Mouse (Mus musculus) heart, embryonic 12.5 days (tissue): ENCODE results near the gene Actn1. TPM values are rescaled to one million over a fixed set of nuclear protein-coding genes. Genes with fewer than 3 reads are reported as not detected.
A peak's percentile ranks its signal among the peaks of the same experiment; 100 is the strongest.
"Not testable (repeated sequence)": the region's sequence is repeated elsewhere in the genome, so short reads cannot be mapped to it uniquely, and the experiment has no call there.

Source experiments
- ATAC-seq: fragments of 200-750 bp; cut with Nextera tagmentation; 2 replicates; pipeline ENCODE4 v1.8.0; 2017; ENCODE audit warnings: moderate TSS enrichment, moderate library complexity; ENCODE audit not compliant: insufficient number of reproducible peaks, low FRiP score
- H3K27ac ChIP-seq: fragments of 300-500 bp; sonication (generic); 2 replicates; pipeline ENCODE4 v1.5.1; 2016; ENCODE audit warnings: mild to moderate bottlenecking, moderate library complexity; ENCODE audit not compliant: poor library complexity, severe bottlenecking
- H3K27me3 ChIP-seq: fragments of 300-500 bp; sonication (generic); replicated peaks from 2 replicates; pipeline ENCODE4 v1.6.1; 2016; ENCODE audit warnings: mild to moderate bottlenecking, moderate library complexity
- H3K36me3 ChIP-seq: fragments of 300-500 bp; sonication (generic); 2 replicates; pipeline ENCODE4 v1.6.1; 2016; ENCODE audit warnings: mild to moderate bottlenecking, moderate library complexity
- H3K4me1 ChIP-seq: fragments of 300-500 bp; sonication (generic); replicated peaks from 2 replicates; pipeline ENCODE4 v1.6.1; 2016; ENCODE audit warnings: mild to moderate bottlenecking
- H3K4me2 ChIP-seq: fragments of 300-500 bp; sonication (generic); 2 replicates; pipeline ENCODE4 v1.6.1; 2016; ENCODE audit warnings: mild to moderate bottlenecking, moderate library complexity
- H3K4me3 ChIP-seq: fragments of 300-500 bp; sonication (generic); 2 replicates; pipeline ENCODE4 v1.5.1; 2016; ENCODE audit warnings: mild to moderate bottlenecking
- H3K9ac ChIP-seq: fragments of 300-500 bp; sonication (generic); 2 replicates; pipeline ENCODE4 v1.6.1; 2016; ENCODE audit warnings: mild to moderate bottlenecking, moderate library complexity
- H3K9me3 ChIP-seq: fragments of 300-500 bp; sonication (generic); replicated peaks from 2 replicates; pipeline ENCODE4 v1.6.1; 2016; ENCODE audit warnings: mild to moderate bottlenecking, moderate library complexity
- WGBS: fragments of 180-500 bp; shearing (Covaris S2); methylation state at CpG from one replicate; pipeline ENCODE4 v1.1.7; 2016; 5-methylcytosine and 5-hydroxymethylcytosine counted together
- polyA plus RNA-seq: library from polyadenylated mRNA; unstranded; fragments of >200 nt; fragmentation: Nextera tagmentation; extraction: Ambion mirVana; gene quantifications from 2 replicates; pipeline ENCODE4 v1.2.1, GENCODE M21; 2016

The Actn1 gene
- polyA plus RNA-seq, 1 experiment from 2014 or later = 63.6 TPM

DNA sequence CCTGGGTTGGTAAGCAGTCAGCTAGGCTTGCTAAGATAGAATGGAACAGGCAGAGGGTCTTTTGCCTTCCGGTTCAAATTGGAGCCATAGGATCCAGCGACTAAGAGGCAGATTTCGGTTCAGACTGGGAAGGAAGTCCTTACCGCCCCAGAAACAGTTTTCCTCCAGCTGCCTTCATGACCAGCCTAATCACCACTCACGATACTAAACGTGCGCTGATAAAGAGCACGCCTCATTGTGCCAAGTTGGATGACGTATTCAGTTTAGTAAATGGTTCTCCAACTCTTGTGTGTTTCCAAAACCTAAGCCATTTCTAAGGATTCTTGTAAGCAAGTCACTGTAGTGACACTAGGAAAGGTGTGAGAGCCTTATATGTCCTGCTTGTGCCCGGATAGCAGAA is 18.7 kb upstream of the Actn1 start:
- peaks cover 23% of the 10 kb centered on the region for H3K4me1 ChIP-seq
- H3K36me3 ChIP-seq = no peaks in the 10 kb centered on the region
- H3K9ac ChIP-seq = no peak overlapping the region
- no peak overlapping the region; the same call in 1 of the 2 replicates for H3K27ac ChIP-seq
- 49% methylated on average over 10 of the region's 10 CpGs for WGBS
- H3K9me3 ChIP-seq = no peaks in the 10 kb centered on the region
- no peak for ATAC-seq
- no peaks in the 10 kb centered on the region for H3K27me3 ChIP-seq
- H3K4me3 ChIP-seq = no peak overlapping the region
- H3K4me2 ChIP-seq = no peak overlapping the region

DNA sequence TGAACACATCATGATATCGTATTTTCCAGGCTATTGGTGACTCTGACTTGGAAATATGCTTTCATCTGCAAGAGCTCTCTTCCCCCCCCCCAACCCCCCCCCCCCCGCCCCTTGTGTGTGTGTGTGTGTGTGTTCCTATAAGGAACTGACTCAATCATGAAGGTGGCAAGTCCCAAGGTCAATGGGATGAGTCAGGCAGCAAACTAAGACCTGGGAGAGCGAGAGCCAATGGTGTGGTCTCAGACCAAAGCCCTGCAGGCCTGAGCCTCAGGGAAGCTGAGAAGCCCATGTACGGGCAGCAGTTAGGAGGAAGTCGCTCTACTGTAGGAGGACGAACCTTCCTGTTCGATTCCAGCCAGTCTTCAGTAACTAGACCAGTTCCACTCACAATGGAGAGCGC is 17.3 kb upstream of the Actn1 start:
- Histone ChIP-seq H3K4me1 (peaks cover 29% of the 10 kb centered on the region), H3K4me3 (no peak overlapping the region), H3K9me3 (no peaks in the 10 kb centered on the region), H3K27ac (no peak overlapping the region), H3K4me2 (no peak overlapping the region), H3K9ac (no peak overlapping the region), H3K36me3 (no peaks in the 10 kb centered on the region), H3K27me3 (no peaks in the 10 kb centered on the region)
- ATAC-seq = no peak
- 74% methylated on average over 8 of the region's 8 CpGs for WGBS

DNA sequence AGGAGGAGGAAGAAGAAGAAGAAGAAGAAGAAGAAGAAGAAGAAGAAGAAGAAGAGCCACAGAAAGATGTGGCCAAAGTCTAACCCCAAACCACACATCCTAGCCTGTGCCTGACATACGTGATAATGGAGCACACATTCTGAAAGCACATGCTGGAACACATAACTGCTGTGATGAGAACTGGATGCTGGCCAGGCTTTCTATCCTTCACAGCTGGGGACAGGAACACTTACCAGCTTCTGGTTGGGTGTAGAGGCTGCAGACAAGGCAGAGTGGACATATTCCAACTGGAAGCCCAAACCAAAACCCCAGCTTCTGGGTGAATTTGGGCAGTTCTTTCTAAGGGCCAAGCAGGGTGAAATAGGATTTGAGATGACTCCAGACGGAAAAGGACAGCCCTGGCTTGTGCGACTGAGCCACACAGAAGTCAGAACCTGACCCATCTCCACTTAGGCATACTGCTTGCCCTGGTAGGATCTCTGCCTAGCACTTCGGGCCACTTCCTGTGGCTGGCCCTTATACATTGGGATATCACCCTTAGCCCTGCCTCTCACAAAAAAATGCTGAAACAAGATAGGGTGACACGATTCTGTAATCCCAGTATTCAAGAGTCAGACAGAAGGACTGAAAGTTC is 15.1 kb upstream of the Actn1 start:
- Histone ChIP-seq H3K27me3 (no peaks in the 10 kb centered on the region), H3K4me2 (no peak overlapping the region), H3K27ac (no peak overlapping the region), H3K4me1 (peaks cover 43% of the 10 kb centered on the region), H3K9me3 (no peaks in the 10 kb centered on the region), H3K36me3 (no peaks in the 10 kb centered on the region), H3K9ac (no peak overlapping the region), H3K4me3 (no peak overlapping the region)
- WGBS = 70% methylated on average over 5 of the region's 5 CpGs
- ATAC-seq = no peak

DNA sequence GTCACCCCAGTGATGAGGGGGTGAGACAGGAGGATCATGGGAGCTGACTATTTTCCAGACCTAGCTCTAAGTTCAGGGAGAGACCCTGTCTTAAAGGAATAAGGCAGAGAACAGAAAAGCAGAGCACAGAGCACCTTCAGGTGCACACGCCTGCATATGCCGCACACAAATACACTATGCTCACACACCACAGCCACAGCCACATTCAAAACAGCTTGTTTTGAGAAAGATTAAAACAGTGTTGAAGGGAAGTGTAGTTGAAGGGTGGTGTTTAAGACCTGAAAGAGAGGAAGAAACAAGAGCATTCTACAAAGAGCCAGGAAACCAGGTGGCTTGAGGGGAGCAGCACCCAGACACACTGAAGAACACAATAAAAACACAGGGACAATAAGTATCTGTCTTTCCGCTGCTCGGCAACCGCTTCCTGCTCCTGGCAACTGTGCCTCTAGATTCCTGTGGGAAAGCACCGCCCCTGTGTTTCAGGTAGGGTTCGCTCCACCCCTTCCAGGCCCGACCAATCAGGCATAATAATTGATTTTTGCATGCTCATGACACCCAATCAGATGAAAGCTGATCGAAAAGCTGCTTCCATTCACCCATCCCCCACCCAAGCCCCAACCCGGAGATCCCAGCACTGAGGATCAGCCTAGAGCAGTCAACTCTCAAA is 13.0 kb upstream of the Actn1 start:
- Histone ChIP-seq H3K36me3 (no peaks in the 10 kb centered on the region), H3K27ac (no peak overlapping the region), H3K27me3 (no peaks in the 10 kb centered on the region), H3K4me1 (peaks cover 47% of the 10 kb centered on the region), H3K4me3 (no peak overlapping the region), H3K4me2 (peak overlapping the region; percentile 36), H3K9me3 (no peaks in the 10 kb centered on the region), H3K9ac (no peak overlapping the region)
- ATAC-seq = no peak
- WGBS = 32% methylated on average over 10 of the region's 10 CpGs

DNA sequence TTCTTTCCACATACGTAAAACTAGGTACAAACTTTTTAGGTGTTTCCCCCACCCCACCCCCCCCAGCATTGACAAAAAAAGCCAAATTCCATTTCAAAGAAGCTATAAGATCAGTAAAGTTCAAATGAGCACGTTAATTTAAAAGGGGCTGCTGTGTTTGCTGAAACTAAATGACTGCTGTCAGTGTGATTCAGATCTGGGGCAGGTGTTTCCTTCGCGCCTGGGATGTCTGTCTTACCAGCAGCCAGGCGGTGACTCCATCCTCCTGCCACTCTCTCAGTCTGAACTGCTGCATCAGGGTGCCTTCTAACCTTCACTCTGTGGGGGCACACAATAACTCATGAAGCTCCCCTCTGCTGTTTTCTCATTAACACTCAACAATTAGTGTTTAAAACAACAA is 11.6 kb upstream of the Actn1 start:
- Histone ChIP-seq H3K9ac (no peak overlapping the region), H3K4me2 (no peak overlapping the region), H3K36me3 (no peaks in the 10 kb centered on the region), H3K27ac (no peak overlapping the region), H3K9me3 (no peaks in the 10 kb centered on the region), H3K4me1 (peaks cover 48% of the 10 kb centered on the region), H3K4me3 (no peak overlapping the region), H3K27me3 (no peaks in the 10 kb centered on the region)
- 35% methylated on average over 5 of the region's 5 CpGs for WGBS
- ATAC-seq = no peak

DNA sequence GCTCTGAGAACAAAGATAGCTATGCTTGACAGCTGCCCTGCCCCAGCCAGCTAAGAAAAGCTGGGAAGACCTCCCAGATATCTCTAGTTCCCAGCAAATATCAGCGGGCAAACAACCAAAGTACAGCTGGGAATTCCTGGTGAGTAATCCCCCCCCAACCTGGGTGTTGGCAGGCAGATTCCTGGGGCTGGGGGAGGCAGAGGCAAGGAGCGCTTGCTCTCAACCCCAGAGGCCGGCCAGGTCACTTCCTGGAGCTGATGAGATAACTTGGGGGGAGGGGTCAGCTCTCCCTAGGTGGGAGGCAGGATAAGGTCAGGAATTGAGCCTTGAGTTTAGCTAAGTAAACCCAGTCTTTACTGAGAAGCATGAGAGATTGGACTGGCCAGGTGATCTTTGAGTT is 10.8 kb upstream of the Actn1 start:
- Histone ChIP-seq H3K27me3 (no peaks in the 10 kb centered on the region), H3K9ac (no peak overlapping the region), H3K4me3 (no peak overlapping the region), H3K9me3 (no peaks in the 10 kb centered on the region), H3K4me2 (peak overlapping the region; percentile 40), H3K27ac (peak overlapping the region; percentile 77), H3K36me3 (no peaks in the 10 kb centered on the region), H3K4me1 (peaks cover 48% of the 10 kb centered on the region)
- peak; percentile 64 for ATAC-seq
- WGBS = 0% methylated on average over 3 of the region's 3 CpGs

DNA sequence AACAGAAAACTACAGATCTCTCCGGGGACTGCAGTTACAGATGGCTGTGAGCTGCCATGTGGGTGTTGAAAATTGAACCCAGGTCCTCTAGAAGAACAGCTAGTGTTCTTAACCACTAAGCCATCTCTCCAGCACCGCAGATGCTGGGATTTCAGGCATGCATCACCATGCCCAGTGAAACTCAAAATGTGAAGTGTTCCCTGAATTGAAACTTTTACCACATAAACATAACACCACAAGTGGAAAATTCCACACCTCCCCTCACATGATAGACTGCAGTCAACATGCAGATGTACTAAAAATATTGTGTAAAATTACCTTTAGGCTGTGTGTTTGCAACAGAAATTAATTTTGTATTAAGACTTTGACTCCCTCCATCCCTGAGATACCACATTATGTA is 9.1 kb upstream of the Actn1 start:
- Histone ChIP-seq H3K4me3 (no peak overlapping the region), H3K9me3 (no peaks in the 10 kb centered on the region), H3K4me1 (peaks cover 42% of the 10 kb centered on the region), H3K9ac (no peak overlapping the region), H3K27ac (no peak overlapping the region), H3K4me2 (no peak overlapping the region), H3K27me3 (no peaks in the 10 kb centered on the region), H3K36me3 (no peaks in the 10 kb centered on the region)
- WGBS = 80% methylated on average over 2 of the region's 2 CpGs
- ATAC-seq = no peak

DNA sequence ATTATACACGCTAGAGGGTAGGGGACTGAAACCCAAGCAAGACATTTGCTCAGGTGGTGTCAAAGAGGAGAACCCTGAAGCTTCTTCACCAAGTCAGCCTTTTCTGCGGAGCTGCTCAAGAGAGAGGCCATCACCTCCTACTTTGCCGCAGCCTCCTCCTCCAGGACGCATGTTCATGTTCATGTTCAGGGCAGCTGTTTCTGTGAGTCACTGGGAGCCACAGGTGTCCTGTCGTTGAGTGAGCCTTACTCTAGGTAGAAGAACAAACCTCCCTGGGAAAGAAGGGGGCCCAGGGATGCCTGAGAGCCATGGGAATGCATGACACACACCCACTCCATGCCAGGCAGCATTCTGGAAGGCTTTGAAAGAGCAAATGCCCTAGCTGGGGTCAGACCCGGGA is 7.8 kb upstream of the Actn1 start:
- WGBS = 84% methylated on average over 6 of the region's 6 CpGs
- H3K4me2 ChIP-seq = no peak overlapping the region
- peaks cover 32% of the 10 kb centered on the region for H3K4me1 ChIP-seq
- no peaks in the 10 kb centered on the region for H3K36me3 ChIP-seq
- no peak overlapping the region for H3K9ac ChIP-seq
- H3K9me3 ChIP-seq = no peaks in the 10 kb centered on the region
- no peak overlapping the region for H3K4me3 ChIP-seq
- H3K27ac ChIP-seq = no peak overlapping the region
- ATAC-seq = no peak
- H3K27me3 ChIP-seq = no peaks in the 10 kb centered on the region

DNA sequence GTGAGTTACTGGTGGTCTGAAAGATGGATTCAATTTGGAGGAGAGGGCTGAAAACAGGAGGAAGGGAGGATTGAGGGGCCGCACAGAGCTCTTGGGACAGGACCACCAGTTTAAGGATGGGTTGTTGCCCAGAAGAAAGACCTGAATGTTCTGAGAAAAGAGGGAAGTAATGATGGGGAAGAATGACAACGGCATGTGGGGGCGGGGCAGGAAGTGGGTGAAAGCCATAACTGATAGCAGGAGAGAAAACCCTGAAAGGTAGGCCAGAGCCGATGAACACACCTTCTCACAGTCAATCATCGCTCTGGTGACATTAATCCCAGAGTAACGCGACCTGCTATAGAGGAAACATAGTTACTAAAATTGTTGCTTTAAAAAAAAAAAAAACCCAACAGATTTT is 4.2 kb upstream of the Actn1 start:
- not testable (repeated sequence) for ATAC-seq, H3K27me3 ChIP-seq, H3K27ac ChIP-seq, H3K4me3 ChIP-seq, H3K36me3 ChIP-seq, H3K9me3 ChIP-seq, H3K9ac ChIP-seq, H3K4me2 ChIP-seq
- peaks cover 19% of the 10 kb centered on the region for H3K4me1 ChIP-seq
- 78% methylated on average over 7 of the region's 7 CpGs for WGBS

DNA sequence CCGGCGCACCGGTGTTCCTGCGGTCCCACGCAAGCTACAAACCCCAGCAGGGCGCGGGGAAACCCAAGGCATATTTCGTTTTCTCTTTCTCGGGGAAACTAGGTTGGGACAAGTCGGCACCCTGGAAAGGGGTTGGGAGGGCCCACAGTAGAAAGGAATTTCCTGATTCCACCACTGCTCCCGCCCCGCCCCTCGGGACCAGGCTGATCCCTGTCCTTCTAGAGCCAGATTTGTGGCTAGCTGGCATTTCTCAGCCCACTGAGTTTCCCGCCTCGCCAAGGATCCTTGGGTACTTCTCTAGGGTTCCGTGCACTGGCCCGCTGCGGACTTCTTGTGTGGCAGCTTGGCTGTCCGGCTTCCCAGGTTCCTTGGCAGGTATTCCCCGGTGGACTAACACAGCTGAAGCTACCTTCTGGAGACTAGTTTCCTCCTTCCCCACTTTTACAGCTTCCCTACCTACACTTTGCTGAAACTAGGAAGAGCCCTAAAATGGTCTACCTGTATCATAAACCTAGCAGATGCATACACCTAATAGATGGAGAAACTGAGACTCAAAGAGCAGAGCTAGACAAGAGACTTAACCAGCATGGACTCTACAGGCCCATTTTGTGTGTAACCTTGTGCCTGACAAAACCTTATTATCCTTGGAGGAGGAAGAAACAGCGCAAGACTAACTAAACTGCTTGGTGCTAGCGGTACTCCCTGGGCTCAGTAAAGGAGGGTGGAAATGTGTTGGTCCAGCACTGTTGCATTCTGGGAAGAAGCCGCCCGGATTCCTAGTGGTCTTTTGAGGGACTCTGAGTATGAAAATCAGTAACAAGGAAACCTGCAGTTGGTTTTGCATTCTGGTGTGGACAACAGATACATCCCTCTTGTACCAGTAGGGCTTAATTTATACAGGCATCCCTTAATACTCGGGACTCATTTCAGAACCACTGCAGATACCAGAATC is 849 bp upstream of the Actn1 start:
- H3K4me1 ChIP-seq = peaks cover 32% of the 10 kb centered on the region
- 12% methylated on average over 25 of the region's 25 CpGs for WGBS
- H3K27me3 ChIP-seq = no peaks in the 10 kb centered on the region
- H3K27ac ChIP-seq = peak overlapping the region; percentile 90
- peak overlapping the region; percentile 92 for H3K9ac ChIP-seq
- H3K9me3 ChIP-seq = no peaks in the 10 kb centered on the region
- ATAC-seq = peak; percentile 43
- peak overlapping the region; percentile 87 for H3K4me3 ChIP-seq
- H3K4me2 ChIP-seq = peak overlapping the region; percentile 81
- no peaks in the 10 kb centered on the region for H3K36me3 ChIP-seq
